Mouse (Mus musculus) lung, postnatal 14 days (tissue): ENCODE measurements at regions not wholly inside any gene's neighbourhood (a gene's known extent, or its start where the extent isn't known, plus 50 kb on each side); places are given as distances from the start of the nearest gene placed in this dataset.

Experiments
- DNase-seq: peaks from one replicate; pipeline ENCODE4 v3.0.0; 2021

GRCm38 (mm10) chr6:35601373-35601772 lies 61.7 kb upstream of the Mtpn start:
- no peak for DNase-seq

DNA sequence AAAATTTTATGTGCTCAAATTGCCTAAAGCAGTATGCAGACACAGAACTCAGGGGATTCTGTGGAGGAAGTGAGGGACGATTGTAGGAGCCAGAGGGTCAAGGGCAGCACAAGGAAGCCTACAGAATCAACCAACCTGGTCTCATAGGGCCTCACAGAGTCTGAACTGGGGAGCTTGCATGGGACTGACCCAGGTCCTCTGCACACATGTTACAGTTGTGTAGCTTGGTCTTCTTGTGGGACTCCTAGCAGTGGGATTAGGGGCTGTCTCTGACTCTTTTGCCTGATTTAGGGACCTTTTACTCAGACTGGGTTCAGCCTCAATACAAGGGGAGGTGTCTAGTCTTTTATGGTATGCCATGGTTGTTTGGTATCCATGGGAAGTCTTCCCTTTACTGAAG lies 60.2 kb upstream of the Mtpn start:
- no peak for DNase-seq

GRCm38 (mm10) chr6:35598406-35599185 lies 58.9 kb upstream of the Mtpn start:
- DNase-seq = no peak

DNA sequence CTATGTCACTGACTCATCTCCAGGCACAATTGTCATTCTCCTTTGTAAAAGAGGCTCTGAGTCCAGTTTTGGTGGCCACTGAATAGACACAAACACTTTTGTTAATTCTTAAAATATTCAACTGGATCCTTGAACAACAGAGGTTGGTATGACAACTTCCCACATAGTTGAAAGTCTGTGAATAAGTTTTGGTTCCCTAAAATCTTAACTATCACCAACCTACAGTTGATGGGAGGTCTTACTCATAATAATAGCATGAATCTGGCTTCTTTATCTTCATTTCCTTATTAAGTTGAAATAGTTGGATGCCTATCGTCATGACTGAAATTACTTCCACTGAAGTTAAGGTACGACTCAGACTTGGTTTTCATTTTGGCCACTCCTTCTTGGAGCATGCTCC lies 55.3 kb upstream of the Mtpn start:
- DNase-seq = no peak

DNA sequence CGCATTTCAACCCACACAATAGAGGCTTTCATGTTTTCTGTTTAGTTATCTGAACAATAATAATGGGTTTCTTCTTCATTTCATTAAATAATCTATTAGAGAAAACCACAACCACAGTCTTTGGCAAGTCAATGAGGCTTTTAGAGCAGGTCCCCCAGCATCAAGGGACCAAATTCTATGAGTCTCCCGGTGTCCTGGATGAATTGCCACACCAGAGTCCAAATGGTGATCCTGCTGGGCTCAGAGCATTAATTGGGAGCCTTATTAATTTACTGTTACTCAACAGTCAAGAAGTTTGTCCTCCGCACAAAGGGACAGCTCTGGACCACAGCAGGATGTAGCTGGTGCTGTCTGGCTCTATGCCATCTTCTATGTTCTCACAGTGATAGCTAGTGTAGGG lies 52.5 kb upstream of the Mtpn start:
- no peak for DNase-seq
